Mouse (Mus musculus) hindbrain, embryonic 10.5 days (tissue): ENCODE data around the gene Desi1. TPM values are rescaled to one million over a fixed set of nuclear protein-coding genes. Genes with fewer than 3 reads are reported as not detected.
A peak's percentile ranks its signal among the peaks of the same experiment; 100 is the strongest.

Source experiments
- DNase-seq: peaks from one replicate; pipeline ENCODE4 v3.0.0-alpha.2; 2017; ENCODE audit warnings: low spot score
- H3K27ac ChIP-seq: fragments of 300-500 bp; sonication (generic); 2 replicates; pipeline ENCODE4 v1.5.1; 2016; ENCODE audit warnings: mild to moderate bottlenecking, moderate library complexity
- H3K27me3 ChIP-seq: fragments of 300-500 bp; sonication (generic); 2 replicates; pipeline ENCODE4 v1.6.1; 2016; ENCODE audit warnings: mild to moderate bottlenecking; ENCODE audit not compliant: poor library complexity, insufficient read depth, severe bottlenecking
- H3K36me3 ChIP-seq: fragments of 300-500 bp; sonication (generic); 2 replicates; pipeline ENCODE4 v1.6.1; 2016; ENCODE audit warnings: mild to moderate bottlenecking, moderate library complexity
- H3K4me1 ChIP-seq: fragments of 300-500 bp; sonication (generic); replicated peaks from 2 replicates; pipeline ENCODE4 v1.6.1; 2016; ENCODE audit warnings: mild to moderate bottlenecking
- H3K4me3 ChIP-seq: fragments of 300-500 bp; sonication (generic); 2 replicates; pipeline ENCODE4 v1.5.1; 2016; ENCODE audit warnings: mild to moderate bottlenecking, moderate library complexity
- H3K9me3 ChIP-seq: fragments of 300-500 bp; sonication (generic); 2 replicates; pipeline ENCODE4 v1.6.1; 2016; ENCODE audit warnings: mild to moderate bottlenecking, moderate library complexity
- WGBS: fragments of 180-500 bp; shearing (Covaris S2); methylation state at CpG from one replicate; pipeline ENCODE4 v1.1.7; 2016; 5-methylcytosine and 5-hydroxymethylcytosine counted together
- polyA plus RNA-seq: library from polyadenylated mRNA; unstranded; fragments of >200 nt; fragmentation: Nextera tagmentation; extraction: Ambion mirVana; gene quantifications from 2 replicates; pipeline ENCODE4 v1.2.1, GENCODE M21; 2016

Gene Desi1
- polyA plus RNA-seq = 36.4 and 39.7 TPM in 2 replicates

GRCm38 (mm10) chr15:82033762-82034161, at the start of gene Desi1:
Gene Desi1, minus strand, starts transcription at chr15:82033862.
- 94% methylated on average over 4 of the region's 4 CpGs for WGBS
- no peak for DNase-seq
- H3K27me3 ChIP-seq = no peaks in the 10 kb centered on the region

DNA sequence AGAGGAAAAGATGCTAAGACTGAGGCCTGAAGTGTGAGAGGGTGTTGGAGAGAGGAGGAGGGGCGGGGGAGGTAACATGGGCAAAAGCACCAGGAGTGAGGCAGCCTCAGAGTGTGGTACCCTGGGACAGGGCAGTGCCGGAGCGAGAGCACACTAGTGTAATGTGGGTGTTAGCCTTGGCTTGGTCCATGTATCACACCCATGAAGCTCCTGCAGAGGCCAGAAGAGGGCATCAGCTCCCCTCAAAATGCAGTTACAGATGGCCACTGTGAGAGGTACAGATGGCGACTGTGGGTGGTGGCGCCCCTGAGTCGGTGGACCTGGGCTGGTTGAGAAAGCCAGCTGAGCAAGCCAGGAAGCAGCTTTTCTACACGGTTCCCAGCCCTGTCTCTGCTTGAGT, 47.5 kb upstream of the Desi1 start:
- peaks cover 5% of the 10 kb centered on the region; the same call in 1 of the 2 replicates for H3K27me3 ChIP-seq

More at GRCm38 (mm10) chr15:82033762-82034161, at the start of gene Desi1:
- Histone ChIP-seq H3K4me3 (no peak within 1 kb of the TSS), H3K4me1 (no peaks in the 10 kb centered on the region), H3K27ac (no peak within 1 kb of the TSS), H3K9me3 (no peaks in the 10 kb centered on the region), H3K36me3 (peaks cover 95% of the 10 kb centered on the region)

GRCm38 (mm10) chr15:82079883-82080282, 46.2 kb upstream of the Desi1 start:
- Histone ChIP-seq H3K4me3 (no peak overlapping the region), H3K36me3 (no peaks in the 10 kb centered on the region), H3K4me1 (peaks cover 9% of the 10 kb centered on the region; the same call in 1 of the 2 replicates), H3K27ac (no peak overlapping the region), H3K9me3 (no peaks in the 10 kb centered on the region), H3K27me3 (no peaks in the 10 kb centered on the region)
- no peak for DNase-seq
- WGBS = 70% methylated on average over 10 of the region's 10 CpGs

More for the DNA sequence above, 47.5 kb upstream of the Desi1 start:
- no peak overlapping the region for H3K27ac ChIP-seq
- no peaks in the 10 kb centered on the region for H3K9me3 ChIP-seq
- no peak overlapping the region for H3K4me3 ChIP-seq
- DNase-seq = peak; percentile 61
- no peaks in the 10 kb centered on the region for H3K36me3 ChIP-seq
- 35% methylated on average over 7 of the region's 7 CpGs for WGBS
- H3K4me1 ChIP-seq = peaks cover 9% of the 10 kb centered on the region; the same call in 1 of the 2 replicates

DNA sequence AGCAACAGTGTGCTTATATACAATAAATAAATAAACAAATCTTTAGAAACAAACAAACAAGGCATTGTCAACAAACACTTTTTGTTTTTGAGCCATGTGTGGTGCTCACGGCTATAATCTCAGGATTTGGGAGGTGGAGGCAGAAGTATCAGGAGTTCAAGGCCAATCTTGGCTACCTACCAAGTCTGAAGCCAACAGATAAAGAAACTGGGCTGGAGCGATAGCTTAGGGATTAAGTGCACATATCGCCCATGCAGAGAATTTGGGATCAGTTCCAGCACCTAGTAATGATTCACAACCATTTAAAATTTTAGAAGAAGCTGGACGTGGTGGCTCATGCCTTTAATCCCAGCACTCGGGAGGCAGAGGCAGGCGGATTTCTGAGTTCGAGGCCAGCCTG, 39.8 kb upstream of the Desi1 start:
- H3K4me1 ChIP-seq = peaks cover 6% of the 10 kb centered on the region
- WGBS = 92% methylated on average over 7 of the region's 7 CpGs
- H3K9me3 ChIP-seq = 0 out of 2 replicates have a peak, but pooled peaks cover 4% of the 10 kb centered on the region
- H3K27me3 ChIP-seq = peaks cover 43% of the 10 kb centered on the region
- DNase-seq = no peak
- H3K36me3 ChIP-seq = no peaks in the 10 kb centered on the region
- H3K27ac ChIP-seq = no peak overlapping the region
- no peak overlapping the region for H3K4me3 ChIP-seq

DNA sequence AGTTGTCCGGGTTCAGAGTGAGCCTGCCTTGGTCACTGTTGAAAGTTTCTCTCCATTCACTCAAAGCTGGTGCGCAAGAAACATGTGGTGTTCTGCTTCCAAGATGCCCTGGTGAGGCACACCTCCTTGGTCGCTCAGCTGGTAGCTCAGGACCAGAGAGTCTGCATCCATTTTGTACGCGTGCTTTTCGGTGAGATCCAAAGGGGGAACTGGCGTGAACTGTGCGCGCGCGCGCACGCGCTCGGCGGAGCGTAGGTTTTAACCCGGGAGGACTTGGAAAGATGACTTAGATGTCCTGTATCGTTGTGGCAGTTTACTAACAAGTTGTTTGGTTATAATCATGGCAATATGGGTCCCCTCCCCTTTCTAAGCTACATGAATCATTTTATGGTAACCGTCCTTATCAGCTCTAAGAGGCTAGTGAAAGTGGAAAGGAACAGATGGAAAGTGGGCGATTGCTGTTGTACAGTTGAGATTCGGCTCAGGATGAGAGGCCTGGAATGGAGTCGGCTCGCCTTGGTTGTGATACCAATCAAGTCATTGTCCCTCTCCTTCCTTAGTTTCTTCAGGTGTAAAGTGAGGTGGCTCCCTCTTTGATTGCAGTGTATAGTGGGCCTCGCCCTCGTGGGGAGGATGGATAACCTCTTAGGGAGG, 38.3 kb upstream of the Desi1 start:
- Histone ChIP-seq H3K36me3 (no peaks in the 10 kb centered on the region), H3K27me3 (peaks cover 54% of the 10 kb centered on the region), H3K4me3 (no peak overlapping the region), H3K4me1 (peaks cover 6% of the 10 kb centered on the region), H3K9me3 (0 out of 2 replicates have a peak, but pooled peaks cover 4% of the 10 kb centered on the region), H3K27ac (no peak overlapping the region)
- 92% methylated on average over 26 of the region's 26 CpGs for WGBS
- DNase-seq = no peak

- H3K4me1 ChIP-seq = peaks cover 6% of the 10 kb centered on the region
- H3K36me3 ChIP-seq = no peaks in the 10 kb centered on the region
- peak within 1 kb of the TSS; percentile 38 for H3K4me3 ChIP-seq
- 20% methylated on average over 40 of the region's 40 CpGs for WGBS
- H3K9me3 ChIP-seq = 0 out of 2 replicates have a peak, but pooled peaks cover 4% of the 10 kb centered on the region
- H3K27me3 ChIP-seq = peaks cover 68% of the 10 kb centered on the region
- no peak within 1 kb of the TSS for H3K27ac ChIP-seq
- DNase-seq = no peak
Measured at GRCm38 (mm10) chr15:82069898-82070297, 36.2 kb upstream of the Desi1 start, which contains the start of gene Mei1. Gene Mei1, plus strand, starts transcription at chr15:82069996.

DNA sequence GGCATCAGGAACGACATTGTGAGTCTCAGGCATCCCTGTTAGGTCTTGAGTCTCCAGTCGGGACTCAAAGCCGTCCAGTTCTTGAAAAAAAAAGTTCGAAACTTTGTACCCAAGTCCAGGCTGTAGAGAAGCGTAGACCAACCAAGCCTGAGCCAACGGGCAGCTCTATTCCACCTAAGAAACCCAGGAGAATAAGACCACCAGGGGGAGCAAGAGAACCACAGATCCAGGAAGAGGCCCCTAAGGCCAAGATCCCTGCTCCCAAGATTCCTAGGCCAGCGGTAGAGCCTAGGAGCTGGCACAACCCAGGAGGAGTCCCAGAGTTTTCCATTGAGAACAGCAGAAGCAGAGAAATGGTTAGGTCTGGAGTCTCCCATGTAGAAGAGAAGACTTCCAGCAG, 31.8 kb upstream of the Desi1 start:
- peaks cover 6% of the 10 kb centered on the region for H3K4me1 ChIP-seq
- H3K27me3 ChIP-seq = peaks cover 72% of the 10 kb centered on the region
- H3K36me3 ChIP-seq = no peaks in the 10 kb centered on the region
- peak; percentile 69 for DNase-seq
- no peak overlapping the region for H3K27ac ChIP-seq
- H3K4me3 ChIP-seq = no peak overlapping the region
- 21% methylated on average over 7 of the region's 7 CpGs for WGBS
- H3K9me3 ChIP-seq = 0 out of 2 replicates have a peak, but pooled peaks cover 4% of the 10 kb centered on the region

DNA sequence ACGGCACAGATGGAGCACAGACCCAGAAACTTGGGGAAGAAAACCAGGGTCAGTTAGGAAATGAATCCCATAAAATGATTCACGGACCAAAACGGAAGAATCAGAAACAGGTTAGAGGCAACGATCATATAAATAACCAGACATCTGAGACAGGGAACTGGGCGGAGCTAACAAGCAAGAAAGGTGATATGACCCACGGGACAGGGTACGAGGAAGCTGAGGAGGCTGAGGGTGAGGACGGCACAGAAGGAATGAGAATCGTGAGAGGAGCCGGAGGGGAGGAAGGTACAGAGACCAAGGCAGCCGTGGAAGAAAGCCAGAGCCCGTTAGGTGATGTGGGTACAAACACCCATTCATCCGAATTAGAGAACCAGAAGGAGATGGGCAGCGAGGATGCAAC, 30.2 kb upstream of the Desi1 start:
- H3K27me3 ChIP-seq = peaks cover 56% of the 10 kb centered on the region
- 71% methylated on average over 14 of the region's 14 CpGs for WGBS
- no peak overlapping the region for H3K27ac ChIP-seq
- no peak for DNase-seq
- H3K4me1 ChIP-seq = no peaks in the 10 kb centered on the region
- H3K36me3 ChIP-seq = no peaks in the 10 kb centered on the region
- H3K9me3 ChIP-seq = no peaks in the 10 kb centered on the region
- no peak overlapping the region for H3K4me3 ChIP-seq

GRCm38 (mm10) chr15:82058719-82059201, 25.1 kb upstream of the Desi1 start, which contains the start of gene 4930407I10Rik:
Gene 4930407I10Rik, plus strand, starts transcription at chr15:82059151.
- 74% methylated on average over 1 of the region's 1 CpGs for WGBS
- peaks cover 16% of the 10 kb centered on the region for H3K27me3 ChIP-seq
- DNase-seq = no peak
- no peaks in the 10 kb centered on the region for H3K4me1 ChIP-seq
- no peaks in the 10 kb centered on the region for H3K9me3 ChIP-seq
- H3K36me3 ChIP-seq = no peaks in the 10 kb centered on the region
- H3K4me3 ChIP-seq = no peak within 1 kb of the TSS
- H3K27ac ChIP-seq = no peak within 1 kb of the TSS

- WGBS = 70% methylated on average over 5 of the region's 5 CpGs
- Histone ChIP-seq H3K4me3 (no peak overlapping the region), H3K27me3 (no peaks in the 10 kb centered on the region; the same call in 1 of the 2 replicates), H3K27ac (no peak overlapping the region), H3K36me3 (no peaks in the 10 kb centered on the region), H3K9me3 (no peaks in the 10 kb centered on the region), H3K4me1 (peaks cover 5% of the 10 kb centered on the region; the same call in 1 of the 2 replicates)
- DNase-seq = no peak
Measured at GRCm38 (mm10) chr15:82052544-82052943, 18.9 kb upstream of the Desi1 start.

- Histone ChIP-seq H3K27me3 (no peaks in the 10 kb centered on the region), H3K36me3 (peaks cover 20% of the 10 kb centered on the region), H3K9me3 (no peaks in the 10 kb centered on the region), H3K27ac (peak within 1 kb of the TSS; percentile 95), H3K4me1 (peaks cover 17% of the 10 kb centered on the region), H3K4me3 (peak within 1 kb of the TSS; percentile 100)
- under 1% methylated on average over 74 of the region's 74 CpGs for WGBS
- DNase-seq = peak; percentile 92
Measured at GRCm38 (mm10) chr15:82047080-82047883, 13.6 kb upstream of the Desi1 start, which contains the start of gene Snu13. Gene Snu13, minus strand, starts transcription at chr15:82047598.

- Histone ChIP-seq H3K9me3 (no peaks in the 10 kb centered on the region), H3K36me3 (peaks cover 22% of the 10 kb centered on the region), H3K27me3 (no peaks in the 10 kb centered on the region), H3K4me1 (peaks cover 17% of the 10 kb centered on the region), H3K27ac (peak overlapping the region; percentile 95), H3K4me3 (peak overlapping the region; percentile 100)
- WGBS = 7% methylated on average over 26 of the region's 26 CpGs
- no peak for DNase-seq
Measured at GRCm38 (mm10) chr15:82046246-82046891, 12.7 kb upstream of the Desi1 start.
